Mouse (Mus musculus) liver, embryonic 11.5 days (tissue): ENCODE data around the gene Dlgap5. TPM values are rescaled to one million over a fixed set of nuclear protein-coding genes. Genes with fewer than 3 reads are reported as not detected.

Experiments used
- ATAC-seq: fragments of 200-750 bp; cut with Nextera tagmentation; replicated peaks from 2 replicates; pipeline ENCODE4 v1.8.0; 2017; ENCODE audit warnings: moderate number of reproducible peaks, mild to moderate bottlenecking, moderate TSS enrichment, moderate library complexity; ENCODE audit not compliant: low FRiP score
- DNase-seq: peaks from one replicate; pipeline ENCODE4 v3.0.0-alpha.2; 2017; ENCODE audit warnings: low spot score
- H3K27ac ChIP-seq: fragments of 300-500 bp; sonication (generic); 2 replicates; pipeline ENCODE4 v1.5.1; 2014; ENCODE audit warnings: mild to moderate bottlenecking, low read depth, low read length, control low read depth
- H3K27me3 ChIP-seq: fragments of 300-500 bp; sonication (generic); replicated peaks from 2 replicates; pipeline ENCODE4 v1.6.1; 2014; ENCODE audit warnings: low read length, mixed read lengths; ENCODE audit not compliant: control insufficient read depth, insufficient read depth
- H3K36me3 ChIP-seq: fragments of 300-500 bp; sonication (generic); 2 replicates; pipeline ENCODE4 v1.6.1; 2014; ENCODE audit warnings: mild to moderate bottlenecking, low read length, moderate library complexity, mixed read lengths; ENCODE audit not compliant: control insufficient read depth, insufficient read depth
- H3K4me1 ChIP-seq: fragments of 300-500 bp; sonication (generic); replicated peaks from 2 replicates; pipeline ENCODE4 v1.6.1; 2014; ENCODE audit warnings: low read length, mixed read lengths; ENCODE audit not compliant: control insufficient read depth, insufficient read depth
- H3K4me2 ChIP-seq: fragments of 300-500 bp; sonication (generic); 2 replicates; pipeline ENCODE4 v1.6.1; 2014; ENCODE audit warnings: mild to moderate bottlenecking, control low read depth, moderate library complexity
- H3K4me3 ChIP-seq: fragments of 300-500 bp; sonication (generic); 2 replicates; pipeline ENCODE4 v1.5.1; 2014; ENCODE audit warnings: low read depth, low read length, control low read depth
- H3K9ac ChIP-seq: fragments of 300-500 bp; sonication (generic); 2 replicates; pipeline ENCODE4 v1.6.1; 2014; ENCODE audit warnings: low read depth, low read length, control low read depth
- H3K9me3 ChIP-seq: fragments of 300-500 bp; sonication (generic); 2 replicates; pipeline ENCODE4 v1.6.1; 2016; ENCODE audit warnings: low read length, inconsistent platforms, mixed read lengths; ENCODE audit not compliant: control insufficient read depth
- WGBS: fragments of 180-500 bp; shearing (Covaris S2); extraction: QIAGEN DNeasy Blood & Tissue Kit; methylation state at CpG from one replicate; pipeline ENCODE4 v1.1.7; 2014; 5-methylcytosine and 5-hydroxymethylcytosine counted together
- polyA plus RNA-seq: library from polyadenylated mRNA; unstranded; fragments of >200 nt; fragmentation: Nextera tagmentation; extraction: Ambion mirVana; gene quantifications from 2 replicates; pipeline ENCODE4 v1.2.1, GENCODE M21; 2014

The Dlgap5 gene
- polyA plus RNA-seq, 1 experiment from 2014 or later = 71.1 TPM

DNA sequence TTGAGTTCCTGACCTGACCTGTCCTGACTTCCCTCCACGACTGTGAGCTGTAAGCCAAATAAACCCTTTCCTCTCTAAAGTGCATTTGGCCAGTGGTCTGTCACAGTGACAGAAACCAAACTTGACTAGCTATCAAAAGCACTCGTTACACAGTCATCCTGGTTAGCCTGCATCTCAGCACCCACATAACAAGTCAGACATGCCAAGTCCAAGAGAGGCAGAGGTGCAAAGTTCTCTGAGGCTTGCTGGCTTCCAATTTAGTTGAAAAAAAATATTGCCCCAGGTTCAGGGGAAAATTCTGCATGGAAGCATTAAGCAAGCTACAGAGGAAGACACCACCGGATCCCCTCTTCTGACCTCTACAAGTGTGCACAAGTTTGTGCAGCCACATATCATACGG, 65.0 kb downstream of the Dlgap5 start:
- no peaks in the 10 kb centered on the region for H3K27me3 ChIP-seq
- WGBS = 73% methylated on average over 4 of the region's 4 CpGs
- no peak overlapping the region for H3K9ac ChIP-seq
- no peaks in the 10 kb centered on the region for H3K9me3 ChIP-seq
- H3K27ac ChIP-seq = no peak overlapping the region
- H3K4me3 ChIP-seq = no peak overlapping the region
- 0 out of 2 replicates have a peak, but pooled peaks cover 6% of the 10 kb centered on the region for H3K4me1 ChIP-seq
- no peaks in the 10 kb centered on the region for H3K36me3 ChIP-seq
- ATAC-seq (no peak), DNase-seq (no peak)
- H3K4me2 ChIP-seq = no peak overlapping the region

DNA sequence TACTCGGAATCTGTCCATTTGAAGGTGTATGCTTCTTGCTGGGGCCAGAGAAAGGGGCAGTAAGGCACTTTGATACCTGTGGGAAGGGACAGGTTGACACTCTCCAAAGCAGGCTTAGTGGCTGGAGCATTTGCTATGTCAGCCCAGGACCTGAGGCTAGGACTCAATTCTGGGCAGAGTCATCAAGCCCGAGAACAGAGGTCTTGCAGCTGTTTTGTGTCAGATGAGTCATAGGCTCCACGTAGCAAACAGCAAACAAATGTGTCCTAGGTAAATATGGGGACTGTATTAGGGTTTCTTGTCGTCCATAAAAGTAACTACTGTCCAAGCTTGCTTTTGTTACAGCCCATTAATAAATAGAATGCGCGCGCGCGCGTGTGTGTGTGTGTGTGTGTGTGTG, 65.9 kb downstream of the Dlgap5 start:
- Histone ChIP-seq H3K9ac (no peak overlapping the region), H3K27me3 (no peaks in the 10 kb centered on the region), H3K36me3 (no peaks in the 10 kb centered on the region), H3K9me3 (no peaks in the 10 kb centered on the region), H3K4me2 (no peak overlapping the region), H3K4me1 (0 out of 2 replicates have a peak, but pooled peaks cover 6% of the 10 kb centered on the region), H3K4me3 (no peak overlapping the region), H3K27ac (no peak overlapping the region)
- 93% methylated on average over 10 of the region's 10 CpGs for whole genome bisulfite sequencing
- no peak for ATAC-seq
- no peak for DNase-seq

DNA sequence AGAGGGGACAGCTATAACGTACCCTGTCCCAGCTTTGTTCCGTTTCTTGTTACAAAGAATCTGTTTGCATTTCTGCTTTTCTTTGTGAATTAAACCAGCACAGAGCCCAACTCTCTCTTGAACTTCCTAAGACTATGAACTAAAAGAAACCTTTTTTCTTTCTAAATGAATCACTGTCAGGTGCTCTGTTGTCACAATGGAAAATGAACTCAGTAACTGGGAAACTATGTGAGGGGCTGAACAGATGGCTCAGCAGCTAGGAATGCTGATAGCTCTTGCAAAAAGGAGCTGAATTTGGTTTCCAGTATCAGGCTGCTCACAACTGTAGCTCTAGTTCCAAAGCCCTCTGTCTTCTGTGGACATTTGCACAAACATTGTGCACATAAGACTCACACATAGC, 67.2 kb downstream of the Dlgap5 start:
- WGBS = 82% methylated on average over 2 of the region's 2 CpGs
- ATAC-seq (no peak), DNase-seq (no peak)
- H3K4me3 ChIP-seq = no peak overlapping the region
- no peaks in the 10 kb centered on the region for H3K36me3 ChIP-seq
- no peaks in the 10 kb centered on the region for H3K27me3 ChIP-seq
- H3K4me2 ChIP-seq = no peak overlapping the region
- H3K9ac ChIP-seq = no peak overlapping the region
- no peak overlapping the region for H3K27ac ChIP-seq
- H3K4me1 ChIP-seq = 0 out of 2 replicates have a peak, but pooled peaks cover 6% of the 10 kb centered on the region
- no peaks in the 10 kb centered on the region for H3K9me3 ChIP-seq

DNA sequence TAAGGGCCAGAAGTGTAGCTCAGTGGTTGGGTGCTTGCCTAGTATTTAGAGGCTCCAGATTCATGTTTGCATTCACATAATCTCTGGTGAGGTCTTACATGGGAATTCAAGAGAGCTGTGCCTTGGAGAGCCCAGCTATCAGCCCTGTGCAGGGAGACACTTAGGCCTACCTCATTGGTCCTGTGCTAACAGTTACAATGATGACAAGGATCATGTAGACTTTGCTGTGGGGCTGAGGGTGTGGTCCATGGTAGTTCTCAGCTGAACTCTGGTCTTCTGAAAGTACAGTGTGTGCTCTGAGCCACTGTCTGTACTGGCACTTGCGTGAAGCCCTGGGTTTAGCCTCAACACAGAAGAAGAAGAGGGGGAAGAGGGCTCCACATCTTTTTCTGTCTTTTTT, 71.5 kb downstream of the Dlgap5 start:
- Histone ChIP-seq H3K27me3 (no peaks in the 10 kb centered on the region), H3K4me2 (no peak overlapping the region), H3K9me3 (no peaks in the 10 kb centered on the region), H3K9ac (no peak overlapping the region), H3K27ac (no peak overlapping the region), H3K4me3 (no peak overlapping the region), H3K36me3 (no peaks in the 10 kb centered on the region), H3K4me1 (no peaks in the 10 kb centered on the region)
- ATAC-seq = peak; percentile 83
- 83% methylated on average over 1 of the region's 1 CpGs for WGBS
- DNase-seq = no peak

- ATAC-seq (no peak), DNase-seq (no peak)
- H3K4me2 ChIP-seq = no peak overlapping the region
- 77% methylated on average over 4 of the region's 4 CpGs for WGBS
- no peaks in the 10 kb centered on the region for H3K36me3 ChIP-seq
- no peaks in the 10 kb centered on the region for H3K9me3 ChIP-seq
- H3K4me1 ChIP-seq = no peaks in the 10 kb centered on the region
- H3K4me3 ChIP-seq = no peak overlapping the region
- no peak overlapping the region for H3K27ac ChIP-seq
- no peak overlapping the region for H3K9ac ChIP-seq
- no peaks in the 10 kb centered on the region for H3K27me3 ChIP-seq
Measured at GRCm38 (mm10) chr14:47341811-47342291, 76.4 kb downstream of the Dlgap5 start.

- H3K36me3 ChIP-seq = no peaks in the 10 kb centered on the region
- ATAC-seq (no peak), DNase-seq (no peak)
- no peaks in the 10 kb centered on the region for H3K4me1 ChIP-seq
- no peaks in the 10 kb centered on the region for H3K27me3 ChIP-seq
- H3K9ac ChIP-seq = no peak overlapping the region
- no peak overlapping the region for H3K4me2 ChIP-seq
- no peaks in the 10 kb centered on the region for H3K9me3 ChIP-seq
- no peak overlapping the region for H3K4me3 ChIP-seq
- no peak overlapping the region for H3K27ac ChIP-seq
- 80% methylated on average over 10 of the region's 10 CpGs for WGBS
Measured at GRCm38 (mm10) chr14:47340231-47340925, 77.8 kb downstream of the Dlgap5 start.

Other genes with a start within 250 kb of the Dlgap5 start
- gene Gch1, start 229.0 kb downstream of the Dlgap5 start, polyA plus RNA-seq = 3.4 TPM in 2 replicates
- 65.7 and 68.8 TPM in 2 replicates for gene Wdhd1, start 141.6 kb downstream of the Dlgap5 start, polyA plus RNA-seq
- 4.6 and 4.8 TPM in 2 replicates for gene Socs4, start 141.5 kb downstream of the Dlgap5 start, polyA plus RNA-seq
- 84.7 and 88.8 TPM in 2 replicates for gene Mapk1ip1l, start 120.1 kb downstream of the Dlgap5 start, polyA plus RNA-seq
- gene Lgals3, start 50.7 kb downstream of the Dlgap5 start, polyA plus RNA-seq = 21.2 and 21.6 TPM in 2 replicates
- gene Fbxo34, start 32.0 kb upstream of the Dlgap5 start, polyA plus RNA-seq = 27.8 and 30.9 TPM in 2 replicates
- gene Atg14, start 152.2 kb upstream of the Dlgap5 start, polyA plus RNA-seq = 9.8 and 10.2 TPM in 2 replicates
- 43.3 and 45.0 TPM in 2 replicates for gene Ktn1, start 230.0 kb upstream of the Dlgap5 start, polyA plus RNA-seq